Mouse (Mus musculus) cerebellum, adult 11-12 months (tissue): Measurements from ENCODE around the gene Cecr2.
"Not testable (repeated sequence)": the region's sequence is repeated elsewhere in the genome, so short reads cannot be mapped to it uniquely, and the experiment has no call there.

Experiments
- DNase-seq: peaks from one replicate; pipeline ENCODE4 v3.0.0; 2022

The Cecr2 gene

DNA sequence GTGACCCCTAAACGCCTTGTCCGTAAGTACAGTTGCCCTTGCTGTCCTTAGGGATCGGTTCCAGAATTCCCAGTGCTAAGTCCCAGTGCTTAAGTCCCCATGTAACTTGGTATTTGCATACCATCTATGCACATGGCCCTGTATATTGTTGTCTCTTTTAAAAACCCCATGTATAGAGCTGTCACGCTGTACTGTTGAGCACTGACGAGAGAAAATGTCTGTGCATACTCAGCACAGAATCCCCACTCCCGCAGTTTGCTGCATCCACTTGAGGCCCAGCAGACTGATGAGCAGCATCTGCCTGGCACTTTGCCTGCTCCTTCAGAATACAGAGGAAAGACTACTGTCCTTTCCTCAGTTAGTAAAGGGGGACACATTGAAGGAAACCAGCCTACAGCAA lies 107.6 kb downstream of the Cecr2 start:
- DNase-seq: no peak

DNA sequence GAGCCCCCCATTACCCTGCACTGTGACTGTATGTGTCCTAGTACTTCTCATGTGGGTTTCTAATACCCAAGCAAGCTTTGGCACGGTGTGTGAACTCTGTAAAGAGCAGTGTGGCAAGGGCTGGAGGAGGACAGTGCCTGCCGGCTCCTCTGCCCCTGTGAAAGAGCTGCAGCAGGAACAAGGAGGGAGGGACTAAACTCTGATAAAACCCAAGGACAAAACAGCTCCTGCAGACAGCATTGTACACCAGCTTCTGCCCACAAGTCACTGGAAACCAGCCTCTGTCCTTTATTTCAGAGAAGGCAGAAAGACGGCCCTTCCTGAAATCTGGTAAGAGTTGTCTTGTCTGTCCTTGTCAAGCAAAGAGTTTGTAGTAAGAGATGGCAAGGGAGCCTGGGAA lies 110.1 kb downstream of the Cecr2 start:
- DNase-seq: no peak

- DNase-seq: no peak
Measured at GRCm38 (mm10) chr6:120777533-120777932, 111.4 kb downstream of the Cecr2 start.

- no peak for DNase-seq
Measured at GRCm38 (mm10) chr6:120778226-120778625, 112.1 kb downstream of the Cecr2 start.

DNA sequence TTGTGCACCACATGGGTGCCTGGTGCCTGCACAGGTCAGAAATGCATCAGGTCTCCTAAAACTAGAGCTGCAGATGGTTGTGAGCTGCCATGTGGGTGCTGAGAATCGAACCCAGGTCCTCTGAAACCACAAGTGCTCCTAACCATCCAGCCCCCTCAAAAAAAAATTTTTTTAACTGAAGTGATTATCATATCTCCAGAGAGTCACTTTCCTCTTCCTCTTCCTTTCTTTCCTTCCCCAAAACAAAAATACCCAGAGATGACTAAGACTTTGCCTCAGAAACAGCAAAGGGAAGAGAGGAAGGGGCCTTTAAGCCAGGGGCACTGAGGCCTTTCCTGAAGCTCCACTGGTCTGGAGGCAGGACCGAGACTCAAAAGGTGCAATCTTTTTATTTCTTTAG lies 116.8 kb downstream of the Cecr2 start:
- no peak for DNase-seq

GRCm38 (mm10) chr6:120784351-120784750 lies 118.2 kb downstream of the Cecr2 start:
- DNase-seq: no peak

- DNase-seq: no peak
Measured at GRCm38 (mm10) chr6:120788068-120788607, 122.0 kb downstream of the Cecr2 start.

GRCm38 (mm10) chr6:120788904-120789303 lies 122.7 kb downstream of the Cecr2 start:
- no peak for DNase-seq

DNA sequence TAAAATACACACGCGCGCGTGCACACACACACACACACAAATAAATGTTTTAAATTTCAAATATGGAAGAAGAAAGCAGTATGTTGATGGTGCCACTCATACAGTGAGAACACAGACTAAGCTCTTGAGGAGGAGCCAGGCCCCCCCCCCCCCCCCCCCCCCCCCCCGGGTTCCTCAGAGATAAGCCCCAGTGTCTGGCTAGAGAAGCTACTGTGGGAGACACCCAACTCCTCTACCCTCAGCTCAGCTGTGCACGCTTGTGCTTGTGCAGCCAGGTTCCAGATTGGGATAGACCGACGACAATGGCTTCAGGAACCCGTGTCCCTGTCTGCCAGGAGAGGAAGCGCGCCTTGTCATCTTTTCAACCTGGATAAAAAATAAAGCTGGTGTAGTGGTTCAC lies 124.0 kb downstream of the Cecr2 start:
- DNase-seq: no peak

DNA sequence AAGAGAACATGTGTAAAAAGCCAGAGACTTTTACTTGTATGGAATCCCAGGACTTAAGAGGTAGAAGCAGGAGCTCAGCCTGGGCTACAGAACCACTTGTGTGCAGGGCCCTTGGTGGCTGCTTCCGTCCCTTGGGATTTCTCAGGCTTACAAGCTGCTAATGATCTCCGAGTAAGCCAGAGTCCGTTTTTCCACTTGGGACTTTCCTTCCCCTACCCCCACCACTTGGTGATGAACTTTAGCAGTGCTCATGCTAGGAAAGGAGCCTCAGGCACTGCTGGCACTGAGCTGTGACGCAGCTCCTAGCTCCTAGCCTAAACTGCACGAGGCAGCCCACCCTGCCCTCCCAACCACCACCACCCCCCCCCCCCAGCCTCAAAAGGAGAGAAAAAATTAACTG lies 124.5 kb downstream of the Cecr2 start:
- DNase-seq: no peak

DNA sequence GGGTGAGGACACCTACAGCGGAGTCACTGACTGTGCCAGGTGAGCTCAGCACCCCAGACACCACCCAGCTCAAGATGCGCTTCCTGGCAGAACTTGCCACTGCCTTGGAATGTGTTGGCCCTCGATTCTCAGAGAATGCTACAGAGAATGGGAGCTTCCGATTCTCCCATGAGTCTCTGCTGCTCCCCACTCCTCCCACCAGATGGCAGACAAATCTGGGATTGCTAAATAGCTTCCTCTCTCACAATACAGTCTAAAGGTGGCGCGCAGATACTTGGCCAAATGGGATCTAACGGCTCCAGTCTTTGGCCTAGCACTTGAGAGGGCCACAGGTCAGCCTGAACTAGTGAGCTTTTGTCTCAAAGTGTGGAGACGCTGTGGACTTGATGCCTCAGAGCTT lies 126.8 kb downstream of the Cecr2 start:
- no peak for DNase-seq

DNA sequence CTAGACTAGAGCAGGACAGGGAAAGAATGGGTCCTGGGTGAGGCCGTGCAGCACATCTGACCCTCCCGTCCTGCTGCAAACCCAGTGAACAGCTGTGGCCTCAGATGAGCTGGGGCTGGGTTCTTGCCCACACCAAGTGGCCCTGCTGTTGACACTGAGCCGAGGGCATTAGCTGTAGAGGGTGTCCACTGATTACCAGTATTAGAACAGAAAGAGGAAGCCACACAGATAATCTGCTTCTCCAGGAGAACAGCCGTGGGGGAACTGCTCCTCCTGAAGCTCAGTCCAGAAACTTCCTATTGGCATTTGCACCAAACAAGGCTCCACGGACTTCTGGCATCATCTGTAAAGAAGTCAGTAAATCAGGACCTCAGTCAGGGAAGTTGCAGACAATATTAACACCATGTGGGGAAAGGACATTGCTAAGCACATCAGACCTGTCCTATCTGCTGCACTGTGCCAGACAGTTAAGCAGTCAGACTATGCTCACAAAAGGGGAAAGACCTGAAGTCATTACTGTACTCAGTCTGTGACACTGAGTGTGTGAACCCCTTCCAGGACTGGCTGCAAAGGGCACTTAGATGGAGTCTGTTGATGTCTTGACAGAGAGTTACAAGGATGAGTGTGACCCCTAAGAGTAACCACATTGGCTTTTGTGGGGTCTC lies 129.4 kb downstream of the Cecr2 start:
- DNase-seq: no peak

- peak; percentile 21 for DNase-seq
Measured at GRCm38 (mm10) chr6:120796111-120796510, 129.9 kb downstream of the Cecr2 start.

- DNase-seq: peak; percentile 24
Measured at GRCm38 (mm10) chr6:120798019-120798418, 131.8 kb downstream of the Cecr2 start.

GRCm38 (mm10) chr6:120798905-120799304 lies 132.7 kb downstream of the Cecr2 start:
- DNase-seq: no peak

GRCm38 (mm10) chr6:120799581-120800041 lies 133.4 kb downstream of the Cecr2 start:
- no peak for DNase-seq

DNA sequence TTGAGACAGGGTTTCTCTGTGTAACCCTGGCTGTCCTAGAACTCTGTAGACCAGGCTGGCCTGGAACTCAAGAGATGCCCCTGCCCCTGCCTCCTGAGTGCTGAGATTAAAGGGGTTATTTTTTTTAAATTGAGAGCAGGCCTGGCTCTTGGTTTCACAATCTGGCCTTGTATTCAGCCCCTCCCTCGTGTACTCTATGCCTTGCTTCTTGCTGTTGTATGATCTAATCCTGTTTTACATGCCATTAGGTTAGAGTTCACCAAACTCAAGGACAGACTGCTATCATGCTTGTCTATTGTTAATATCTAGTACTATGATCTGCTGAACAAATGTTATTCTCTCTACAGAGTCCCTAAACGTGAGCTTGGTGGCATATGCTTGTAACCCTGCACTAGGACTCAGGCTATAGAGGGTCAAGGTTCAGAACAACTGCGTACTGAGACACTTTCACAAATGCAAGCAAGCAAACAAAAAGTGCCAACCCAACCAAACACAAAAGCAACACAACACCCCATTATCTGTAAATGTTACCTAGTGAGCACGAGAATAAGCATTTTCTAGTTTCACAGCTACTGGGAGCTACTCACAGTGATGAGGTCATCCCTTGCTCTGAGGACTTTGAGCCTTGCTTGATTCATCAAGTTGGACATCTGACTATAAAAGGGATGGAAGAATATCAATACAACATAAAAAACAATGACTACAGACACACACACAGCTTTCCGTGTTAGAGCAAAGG lies 141.0 kb downstream of the Cecr2 start:
- DNase-seq: no peak

DNA sequence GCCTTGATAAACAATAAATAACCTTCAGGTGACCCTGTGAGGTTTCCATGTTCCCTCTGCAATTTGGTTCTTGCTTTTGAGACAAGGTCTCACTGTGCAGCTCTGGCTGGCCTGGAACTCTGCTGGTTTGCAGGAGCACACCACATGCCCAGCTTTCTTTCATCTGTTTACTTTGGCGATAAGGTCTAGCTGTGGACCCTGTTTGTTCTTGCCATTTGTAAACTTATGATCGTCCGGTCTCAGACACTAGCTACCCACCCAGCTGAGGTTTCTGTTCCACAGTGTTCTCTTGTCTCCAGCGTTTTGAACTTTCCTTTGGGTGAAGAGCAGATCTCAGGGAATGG lies 141.5 kb downstream of the Cecr2 start:
- no peak for DNase-seq

DNA sequence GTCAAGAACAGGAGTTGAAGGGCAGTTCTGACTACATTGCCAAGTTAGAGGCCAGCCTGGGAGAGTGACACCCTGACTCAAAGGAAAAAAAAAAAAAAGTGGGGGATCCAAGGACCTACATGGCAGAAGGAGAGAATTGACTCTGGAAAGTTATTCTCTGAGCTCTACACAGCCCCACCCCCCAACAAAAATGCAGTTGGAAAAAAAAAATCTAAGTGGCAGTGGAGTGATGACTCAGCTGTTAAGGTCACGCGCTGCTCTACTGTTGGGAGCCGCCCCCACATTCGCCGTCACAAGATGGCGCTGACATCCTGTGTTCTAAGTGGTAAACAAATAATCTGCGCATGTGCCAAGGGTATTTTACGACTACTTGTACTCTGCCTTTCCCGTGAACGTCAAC lies 145.8 kb downstream of the Cecr2 start:
- DNase-seq: not testable (repeated sequence)

DNA sequence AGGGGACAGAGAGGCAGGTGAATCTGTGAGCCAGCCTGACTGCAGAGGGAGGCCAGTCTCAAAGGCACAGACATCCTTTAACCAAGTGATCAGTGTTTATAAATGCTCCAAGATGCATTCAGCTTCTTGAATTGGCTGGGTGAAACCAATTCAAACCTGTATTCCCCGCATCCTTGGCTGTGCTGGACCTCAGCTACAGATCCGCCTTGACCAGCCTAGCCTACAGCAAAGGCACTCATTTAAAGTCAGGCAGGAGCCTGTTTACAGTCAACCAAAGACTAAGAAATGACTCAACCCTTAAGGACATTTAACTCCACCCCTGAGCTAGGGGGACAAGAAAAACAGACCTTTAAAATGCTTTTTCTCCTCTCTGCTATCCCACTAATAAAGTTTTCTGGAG lies 153.1 kb downstream of the Cecr2 start:
- no peak for DNase-seq

- no peak for DNase-seq
Measured at GRCm38 (mm10) chr6:120820144-120820543, 154.0 kb downstream of the Cecr2 start.
